Mouse (Mus musculus) midbrain, embryonic 12.5 days (tissue): ENCODE measurements around the gene Prkd3. TPM values are rescaled to one million over a fixed set of nuclear protein-coding genes. Genes with fewer than 3 reads are reported as not detected.
A peak's percentile ranks its signal among the peaks of the same experiment; 100 is the strongest.

ENCODE experiments used
- ATAC-seq: fragments of 200-750 bp; cut with Nextera tagmentation; 2 replicates; pipeline ENCODE4 v1.8.0; 2017; ENCODE audit warnings: low read depth, moderate TSS enrichment, moderate library complexity; ENCODE audit not compliant: low FRiP score
- H3K27ac ChIP-seq: fragments of 300-500 bp; sonication (generic); replicated peaks from 2 replicates; pipeline ENCODE4 v1.5.1; 2016; ENCODE audit warnings: mild to moderate bottlenecking
- H3K27me3 ChIP-seq: fragments of 300-500 bp; sonication (generic); 2 replicates; pipeline ENCODE4 v1.6.1; 2016; ENCODE audit warnings: mild to moderate bottlenecking
- H3K36me3 ChIP-seq: fragments of 300-500 bp; sonication (generic); 2 replicates; pipeline ENCODE4 v1.6.1; 2016
- H3K4me1 ChIP-seq: fragments of 300-500 bp; sonication (generic); 2 replicates; pipeline ENCODE4 v1.6.1; 2016
- H3K4me2 ChIP-seq: fragments of 300-500 bp; sonication (generic); replicated peaks from 2 replicates; pipeline ENCODE4 v1.6.1; 2016; ENCODE audit warnings: mild to moderate bottlenecking, moderate library complexity
- H3K4me3 ChIP-seq: fragments of 300-500 bp; sonication (generic); 2 replicates; pipeline ENCODE4 v1.5.1; 2016; ENCODE audit warnings: mild to moderate bottlenecking
- H3K9ac ChIP-seq: fragments of 300-500 bp; sonication (generic); replicated peaks from 2 replicates; pipeline ENCODE4 v1.6.1; 2016; ENCODE audit warnings: mild to moderate bottlenecking, moderate library complexity
- H3K9me3 ChIP-seq: fragments of 300-500 bp; sonication (generic); 2 replicates; pipeline ENCODE4 v1.6.1; 2016; ENCODE audit warnings: mild to moderate bottlenecking
- WGBS: fragments of 180-500 bp; shearing (Covaris S2); methylation state at CpG from one replicate; pipeline ENCODE4 v1.1.7; 2016; 5-methylcytosine and 5-hydroxymethylcytosine counted together
- polyA plus RNA-seq: library from polyadenylated mRNA; unstranded; fragments of >200 nt; fragmentation: Nextera tagmentation; extraction: Ambion mirVana; gene quantifications from 2 replicates; pipeline ENCODE4 v1.2.1, GENCODE M21; 2016

Prkd3 gene
- polyA plus RNA-seq, 1 experiment from 2014 or later = 43.0 TPM

DNA sequence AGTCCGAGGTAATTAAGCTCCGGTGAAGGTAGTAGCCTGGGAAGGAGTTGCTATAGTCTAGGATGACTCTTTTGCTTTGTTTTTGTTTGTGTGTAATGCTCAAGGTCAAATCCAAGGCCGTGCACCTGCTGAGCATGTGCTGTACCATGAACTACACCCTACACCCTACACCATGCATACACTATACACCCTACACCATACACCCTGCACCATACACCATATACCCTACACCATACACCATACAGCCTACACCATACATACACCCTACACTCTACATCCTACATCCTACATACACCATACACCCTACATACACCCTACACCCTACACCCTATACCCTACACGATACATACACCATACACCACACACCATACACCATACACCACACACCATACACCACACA lies 12.2 kb upstream of the Prkd3 start:
- no peaks in the 10 kb centered on the region for H3K36me3 ChIP-seq
- no peak for ATAC-seq
- H3K9me3 ChIP-seq = no peaks in the 10 kb centered on the region
- no peak overlapping the region for H3K4me3 ChIP-seq
- H3K4me1 ChIP-seq = no peaks in the 10 kb centered on the region
- H3K27ac ChIP-seq = no peak overlapping the region
- H3K9ac ChIP-seq = no peak overlapping the region
- H3K27me3 ChIP-seq = no peaks in the 10 kb centered on the region
- WGBS = 86% methylated on average over 4 of the region's 4 CpGs
- H3K4me2 ChIP-seq = no peak overlapping the region

DNA sequence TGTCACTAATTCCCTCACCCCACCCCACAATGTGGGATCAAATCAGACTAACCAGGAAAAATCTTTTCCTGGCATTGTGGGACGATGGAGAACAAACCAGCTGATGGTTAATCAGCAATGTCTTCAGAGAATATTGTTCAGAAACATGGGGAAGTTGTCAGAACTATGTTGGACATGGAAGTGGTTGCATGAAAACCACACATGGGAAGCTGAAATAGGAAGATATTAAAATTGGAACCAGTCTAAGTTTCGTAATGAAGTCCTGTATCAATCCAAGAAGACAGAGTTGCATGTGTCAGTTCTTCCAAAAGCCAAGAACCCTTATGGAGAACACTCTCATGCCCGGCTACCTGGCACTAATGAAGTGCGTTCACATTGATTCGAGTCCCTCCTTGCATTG lies 11.0 kb upstream of the Prkd3 start:
- Histone ChIP-seq H3K4me1 (no peaks in the 10 kb centered on the region), H3K4me3 (no peak overlapping the region), H3K27ac (no peak overlapping the region), H3K9ac (no peak overlapping the region), H3K4me2 (no peak overlapping the region), H3K27me3 (no peaks in the 10 kb centered on the region), H3K36me3 (no peaks in the 10 kb centered on the region), H3K9me3 (no peaks in the 10 kb centered on the region)
- ATAC-seq = no peak
- WGBS = 80% methylated on average over 5 of the region's 5 CpGs

DNA sequence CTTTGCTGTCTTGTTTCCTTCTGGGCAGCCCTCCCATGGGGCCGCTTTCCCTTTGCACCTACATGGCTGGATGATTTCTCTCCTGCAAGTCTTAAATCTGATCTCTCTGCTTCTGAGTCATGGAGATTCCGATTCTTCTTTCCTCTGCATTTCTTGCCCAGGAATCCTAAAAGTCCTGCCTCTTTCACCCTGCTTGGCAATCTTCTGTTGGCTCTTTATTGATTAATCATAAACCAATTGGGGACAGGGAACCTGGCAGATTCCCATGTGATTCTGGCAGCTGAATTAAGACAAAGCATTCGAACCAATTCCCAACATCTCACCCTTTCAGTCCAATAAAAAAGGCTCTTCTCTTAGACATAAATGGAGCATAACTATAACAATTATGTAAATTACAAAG lies 8.6 kb upstream of the Prkd3 start:
- no peak overlapping the region for H3K27ac ChIP-seq
- WGBS = 91% methylated on average over 3 of the region's 3 CpGs
- no peaks in the 10 kb centered on the region for H3K9me3 ChIP-seq
- no peak overlapping the region for H3K4me2 ChIP-seq
- no peak overlapping the region for H3K9ac ChIP-seq
- no peaks in the 10 kb centered on the region for H3K4me1 ChIP-seq
- no peaks in the 10 kb centered on the region for H3K36me3 ChIP-seq
- no peak overlapping the region for H3K4me3 ChIP-seq
- no peaks in the 10 kb centered on the region for H3K27me3 ChIP-seq
- no peak for ATAC-seq

DNA sequence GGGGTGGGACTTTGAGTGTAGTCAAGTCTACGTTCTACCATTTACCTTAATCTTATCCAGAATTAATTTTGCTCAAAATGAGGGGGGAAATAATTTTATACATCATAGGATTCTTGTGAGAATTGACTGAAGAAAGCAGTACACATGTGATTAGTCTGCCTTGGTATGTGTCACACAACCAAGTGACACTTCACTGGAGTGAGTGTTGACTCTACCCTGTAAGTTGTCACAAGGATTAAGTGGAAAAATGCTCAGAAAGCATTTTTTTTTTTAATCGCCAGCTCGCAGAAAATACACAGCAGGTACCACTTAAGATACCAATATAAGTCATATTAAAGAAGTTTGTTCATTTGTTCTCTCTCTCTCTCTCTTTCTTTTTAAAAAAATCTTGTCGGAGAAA lies 3.9 kb upstream of the Prkd3 start:
- H3K4me2 ChIP-seq = no peak overlapping the region
- H3K9ac ChIP-seq = no peak overlapping the region
- no peak overlapping the region for H3K27ac ChIP-seq
- H3K4me1 ChIP-seq = peaks cover 3% of the 10 kb centered on the region
- H3K4me3 ChIP-seq = no peak overlapping the region
- no peaks in the 10 kb centered on the region for H3K9me3 ChIP-seq
- H3K36me3 ChIP-seq = no peaks in the 10 kb centered on the region
- H3K27me3 ChIP-seq = peaks cover 10% of the 10 kb centered on the region
- WGBS = 82% methylated on average over 4 of the region's 4 CpGs
- no peak for ATAC-seq

DNA sequence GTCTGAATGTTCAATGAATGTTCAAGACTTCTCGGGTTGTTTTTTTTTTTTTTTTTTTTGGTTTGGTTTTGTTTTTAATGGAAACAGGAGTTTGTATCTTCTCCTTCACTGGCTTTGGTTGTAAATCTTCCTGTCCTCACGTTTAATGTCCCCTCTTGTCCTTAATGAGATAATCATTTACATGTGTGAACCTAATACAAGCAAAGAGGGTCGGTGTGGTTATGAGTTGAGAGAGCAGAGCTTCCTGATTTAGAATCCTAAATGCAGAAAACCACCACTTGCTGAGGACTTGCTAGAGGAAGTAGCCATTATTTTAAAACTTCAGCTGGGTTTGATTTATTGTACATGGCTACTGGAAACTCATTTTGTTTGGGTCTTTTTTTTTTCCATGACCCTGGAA lies 2.1 kb upstream of the Prkd3 start:
- Histone ChIP-seq H3K4me3 (no peak overlapping the region), H3K27me3 (peaks cover 10% of the 10 kb centered on the region), H3K9ac (no peak overlapping the region), H3K9me3 (no peaks in the 10 kb centered on the region), H3K4me2 (no peak overlapping the region), H3K4me1 (peaks cover 19% of the 10 kb centered on the region), H3K36me3 (no peaks in the 10 kb centered on the region), H3K27ac (no peak overlapping the region)
- ATAC-seq = no peak
- WGBS = 63% methylated on average over 3 of the region's 3 CpGs

DNA sequence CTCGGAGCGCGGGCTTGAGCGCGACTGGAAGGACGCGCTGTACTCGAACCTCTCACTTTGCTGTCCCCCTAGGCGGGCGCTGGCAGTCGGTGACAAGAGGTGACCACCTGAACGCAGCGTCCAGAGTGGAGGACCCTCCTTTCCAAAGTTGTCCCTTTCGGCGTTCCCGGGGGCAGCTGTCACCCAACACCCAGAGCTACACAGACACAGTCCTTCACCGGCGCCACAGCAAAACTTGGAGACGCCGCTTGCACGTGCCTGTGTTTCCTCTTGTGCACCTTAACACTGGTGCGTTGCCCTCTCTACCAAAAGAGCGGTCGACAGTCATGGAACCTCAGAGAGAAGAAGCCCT lies 344 bp upstream of the Prkd3 start:
- Histone ChIP-seq H3K36me3 (no peaks in the 10 kb centered on the region), H3K4me2 (peak overlapping the region; percentile 67), H3K4me1 (peaks cover 26% of the 10 kb centered on the region), H3K27ac (peak overlapping the region; percentile 90; the same call in 1 of the 2 replicates), H3K4me3 (peak overlapping the region; percentile 81), H3K9me3 (no peaks in the 10 kb centered on the region), H3K27me3 (peaks cover 10% of the 10 kb centered on the region), H3K9ac (peak overlapping the region; percentile 73)
- WGBS = 2% methylated on average over 24 of the region's 24 CpGs
- ATAC-seq = no peak

DNA sequence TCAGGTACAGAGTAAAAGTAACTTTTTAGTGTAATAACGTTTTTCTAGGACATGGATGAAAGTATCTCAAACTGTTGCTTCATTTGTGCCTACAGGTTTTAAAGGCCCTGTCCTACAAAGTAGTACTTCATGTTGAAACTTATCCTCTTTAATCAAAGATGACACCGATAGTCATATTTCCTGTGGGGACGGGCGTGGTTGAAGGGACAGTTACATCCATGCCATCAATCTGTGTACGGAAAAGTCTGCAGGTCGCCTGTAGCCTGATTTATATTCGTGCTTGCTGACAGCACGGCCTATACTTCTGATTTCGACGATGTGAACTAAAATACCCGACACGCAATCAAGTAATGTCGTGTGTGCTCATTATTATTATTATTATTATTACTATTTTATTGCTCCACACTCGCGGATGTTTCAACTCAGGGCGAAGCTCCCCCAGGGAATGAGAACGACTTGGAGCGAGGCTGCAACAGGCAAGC lies 849 bp downstream of the Prkd3 start:
- Histone ChIP-seq H3K4me1 (peaks cover 26% of the 10 kb centered on the region), H3K27ac (peak overlapping the region; percentile 90), H3K9me3 (no peaks in the 10 kb centered on the region), H3K9ac (peak overlapping the region; percentile 73), H3K36me3 (no peaks in the 10 kb centered on the region), H3K4me3 (peak overlapping the region; percentile 81), H3K27me3 (peaks cover 10% of the 10 kb centered on the region), H3K4me2 (peak overlapping the region; percentile 67)
- ATAC-seq = 0 out of 2 replicates have a peak, but pooled peaks have one; percentile 8
- under 1% methylated on average over 18 of the region's 18 CpGs for whole genome bisulfite sequencing

DNA sequence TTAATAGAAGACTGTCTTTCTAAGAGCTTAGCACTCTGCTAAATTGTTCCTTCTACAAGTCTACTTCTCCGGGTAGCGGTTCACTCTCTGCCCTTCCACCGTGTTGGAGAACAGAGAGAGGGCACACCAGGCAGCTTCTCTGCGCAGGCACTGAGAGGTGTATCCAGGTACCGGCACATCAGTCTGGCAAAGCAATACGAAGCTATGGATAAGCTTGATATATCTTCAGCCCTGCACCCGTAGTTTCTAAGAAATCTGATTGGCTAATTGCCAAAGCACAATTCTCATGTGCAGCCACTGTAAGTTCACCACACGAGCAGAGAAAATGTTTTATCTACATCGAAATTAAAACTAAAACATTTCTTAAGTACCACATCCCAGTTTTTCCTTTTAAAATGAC lies 2.2 kb downstream of the Prkd3 start:
- Histone ChIP-seq H3K9me3 (no peaks in the 10 kb centered on the region), H3K9ac (no peak overlapping the region), H3K27ac (no peak overlapping the region), H3K4me3 (no peak overlapping the region; the same call in 1 of the 2 replicates), H3K4me1 (peaks cover 26% of the 10 kb centered on the region), H3K27me3 (peaks cover 10% of the 10 kb centered on the region), H3K4me2 (peak overlapping the region; percentile 67), H3K36me3 (no peaks in the 10 kb centered on the region)
- 68% methylated on average over 9 of the region's 9 CpGs for WGBS
- no peak for ATAC-seq

DNA sequence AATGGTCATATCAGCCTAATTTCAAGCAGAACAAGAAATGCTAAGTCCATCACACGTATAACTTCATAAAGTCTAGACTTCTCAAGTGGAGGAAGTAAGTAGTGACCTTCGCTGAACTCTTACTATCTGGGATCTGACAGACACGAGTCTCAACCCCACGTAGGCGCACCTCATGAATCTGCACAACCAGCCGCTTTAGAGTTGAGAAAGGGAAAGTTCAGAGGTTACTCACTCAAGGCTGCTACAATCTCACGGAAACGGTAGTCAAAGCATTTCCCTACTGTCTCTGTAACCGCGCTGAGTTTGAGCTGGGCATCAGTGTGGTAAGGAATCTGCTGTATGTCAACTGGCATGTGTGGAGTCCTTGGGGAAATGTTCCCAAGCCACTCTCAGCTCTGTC lies 4.8 kb downstream of the Prkd3 start:
- H3K4me2 ChIP-seq = no peak overlapping the region
- no peak overlapping the region for H3K27ac ChIP-seq
- peaks cover 18% of the 10 kb centered on the region for H3K36me3 ChIP-seq
- H3K4me1 ChIP-seq = peaks cover 26% of the 10 kb centered on the region
- H3K27me3 ChIP-seq = no peaks in the 10 kb centered on the region
- no peak overlapping the region for H3K9ac ChIP-seq
- ATAC-seq = no peak
- 88% methylated on average over 10 of the region's 10 CpGs for WGBS
- no peaks in the 10 kb centered on the region for H3K9me3 ChIP-seq
- H3K4me3 ChIP-seq = no peak overlapping the region

DNA sequence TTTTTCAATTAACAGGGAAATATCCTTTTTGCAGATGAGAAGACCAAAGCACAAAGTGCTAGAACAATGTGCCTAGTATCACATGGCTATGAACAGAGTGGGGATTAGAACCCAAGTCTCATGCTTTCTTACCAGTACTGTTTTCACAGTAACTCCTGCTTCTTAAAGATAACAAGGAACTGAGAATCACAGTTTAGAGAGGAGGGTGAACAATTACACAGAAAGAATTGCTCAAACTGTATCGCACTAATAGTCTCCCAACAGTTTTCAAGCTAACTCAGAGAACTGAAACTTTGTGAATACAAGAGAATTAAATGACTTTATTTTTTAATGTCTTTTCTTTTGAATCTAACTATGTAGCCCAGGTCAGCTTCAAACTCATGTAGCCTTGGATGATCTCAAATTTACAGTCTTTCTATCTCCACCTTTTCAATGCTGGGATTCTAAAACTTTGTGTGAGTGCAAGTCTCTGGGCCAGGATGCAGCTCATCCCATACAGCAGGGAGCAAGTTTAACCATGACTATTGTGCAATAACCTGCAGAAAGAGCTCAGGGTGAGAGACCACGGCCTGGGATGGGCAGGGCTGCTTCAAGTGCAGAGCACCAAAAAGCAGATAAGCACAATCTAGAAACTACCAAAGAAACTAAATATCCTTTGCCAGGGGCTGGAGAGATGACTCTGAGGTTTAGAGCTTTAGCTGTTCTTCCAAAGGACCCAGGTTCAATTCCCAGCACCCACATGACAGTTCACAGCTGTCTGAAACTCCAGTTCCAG lies 5.5 kb downstream of the Prkd3 start:
- Histone ChIP-seq H3K36me3 (peaks cover 19% of the 10 kb centered on the region), H3K4me3 (no peak overlapping the region), H3K27me3 (no peaks in the 10 kb centered on the region), H3K9ac (no peak overlapping the region), H3K4me1 (peaks cover 26% of the 10 kb centered on the region), H3K27ac (no peak overlapping the region), H3K4me2 (no peak overlapping the region), H3K9me3 (no peaks in the 10 kb centered on the region)
- 93% methylated on average over 2 of the region's 2 CpGs for WGBS
- ATAC-seq = no peak

DNA sequence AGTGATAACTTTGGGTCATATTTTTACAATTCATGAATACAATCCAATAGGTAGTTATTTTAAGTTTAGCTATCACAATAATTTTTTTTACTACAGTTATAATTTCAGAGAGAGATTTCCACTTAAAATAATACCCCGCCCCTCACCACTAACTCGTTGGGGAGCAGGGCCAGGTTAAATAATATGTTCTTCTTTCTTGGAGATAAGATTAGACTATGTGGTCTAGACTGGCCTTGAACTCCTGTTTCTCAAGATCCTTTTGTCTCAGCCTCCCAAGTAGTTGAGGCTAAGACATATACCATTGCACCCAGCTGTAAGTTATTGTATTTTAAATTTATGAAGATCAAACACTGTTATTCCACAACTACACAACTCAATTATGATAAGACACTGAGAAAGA lies 7.0 kb downstream of the Prkd3 start:
- H3K9ac ChIP-seq = no peak overlapping the region
- H3K4me2 ChIP-seq = no peak overlapping the region
- H3K27ac ChIP-seq = no peak overlapping the region
- no peaks in the 10 kb centered on the region for H3K9me3 ChIP-seq
- WGBS = 92% methylated on average over 2 of the region's 2 CpGs
- peaks cover 14% of the 10 kb centered on the region for H3K4me1 ChIP-seq
- ATAC-seq = no peak
- H3K27me3 ChIP-seq = no peaks in the 10 kb centered on the region
- H3K36me3 ChIP-seq = peaks cover 22% of the 10 kb centered on the region
- H3K4me3 ChIP-seq = no peak overlapping the region

DNA sequence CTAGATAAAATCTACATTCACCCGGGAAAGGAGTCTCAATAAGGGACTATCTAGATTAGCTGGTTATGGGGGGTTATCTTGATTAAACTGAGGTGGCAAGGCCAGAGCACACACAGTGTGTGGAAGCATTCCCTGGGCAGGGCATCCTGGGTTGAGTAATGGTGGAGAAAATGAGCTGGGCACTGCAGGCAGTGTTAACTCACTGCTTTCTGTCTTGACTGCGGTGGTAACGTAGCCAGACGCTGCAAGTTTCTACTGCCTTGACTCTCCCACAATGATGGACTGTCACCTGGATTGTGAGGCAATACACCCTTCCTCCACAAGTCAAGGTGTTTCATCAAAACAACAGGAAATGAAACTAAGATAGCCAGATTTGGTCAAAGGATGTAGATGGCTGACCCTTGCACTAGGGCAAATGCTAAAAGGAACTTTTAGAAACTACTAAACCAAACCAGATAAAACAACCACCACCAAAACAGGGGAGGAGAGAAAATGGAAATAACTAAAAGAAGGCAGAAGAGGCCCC lies 20.8 kb downstream of the Prkd3 start:
- Histone ChIP-seq H3K36me3 (no peaks in the 10 kb centered on the region), H3K4me2 (no peak overlapping the region), H3K4me1 (no peaks in the 10 kb centered on the region), H3K9ac (no peak overlapping the region), H3K27ac (no peak overlapping the region), H3K27me3 (no peaks in the 10 kb centered on the region), H3K9me3 (no peaks in the 10 kb centered on the region), H3K4me3 (no peak overlapping the region)
- WGBS = 93% methylated on average over 4 of the region's 4 CpGs
- ATAC-seq = no peak
